ENCODE assay signal across 8 mouse cellular contexts in the genomic region with DNA sequence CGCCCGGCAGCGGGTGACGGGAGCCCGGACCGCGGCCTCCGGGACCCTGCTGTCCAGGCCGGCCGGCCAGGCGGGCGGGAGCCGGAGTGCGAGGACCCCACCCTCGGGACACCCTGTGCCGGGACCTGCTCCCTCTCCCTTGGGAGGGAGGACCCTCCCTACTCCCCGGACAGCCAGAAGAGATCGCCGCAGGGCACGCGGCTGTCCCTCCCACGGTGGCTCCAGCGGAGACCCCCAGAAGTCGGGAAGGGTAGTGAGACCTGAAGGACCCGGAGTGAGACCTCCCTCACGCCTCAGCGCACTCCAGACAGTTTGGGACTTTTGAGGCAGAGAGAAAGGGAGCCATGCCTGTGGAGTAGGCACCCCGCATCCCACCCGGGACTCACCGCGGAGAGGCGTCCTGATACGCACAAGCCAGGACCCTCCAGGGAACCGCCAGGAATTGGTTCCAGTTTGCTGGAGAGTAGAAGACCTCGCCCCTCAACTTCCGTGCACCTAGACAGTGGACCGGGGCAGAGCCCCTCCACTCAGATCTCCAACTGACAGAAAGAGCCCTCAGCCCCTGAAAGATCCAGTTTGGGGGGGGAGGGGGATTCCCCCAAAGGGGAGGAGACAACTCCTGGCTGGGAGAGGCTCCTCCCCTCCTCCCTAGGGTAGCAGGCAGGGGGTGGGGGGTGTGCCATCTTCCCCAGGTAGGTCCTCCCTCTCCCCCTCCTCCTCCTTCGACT. TPM values are rescaled to one million over a fixed set of nuclear protein-coding genes. Genes with fewer than 3 reads are reported as not detected.
DNase-seq lines count a peak whose midpoint lies in the region; ATAC-seq and TF ChIP-seq lines count a peak whose summit lies in the region.

No protein-coding gene starts in this region.

- peak overlapping the region; percentile 80 for H3K27ac ChIP-seq in heart, embryonic 12.5 days (ENCODE audit: poor library complexity, severe bottlenecking)
- peak overlapping the region; percentile 86 for H3K27ac ChIP-seq in kidney, embryonic 16.5 days (ENCODE audit: low read length)

- peak; percentile 68 for ATAC-seq in heart, embryonic 12.5 days (ENCODE audit: insufficient number of reproducible peaks, low FRiP score)
- peak; percentile 72 for ATAC-seq in kidney, embryonic 16.5 days (ENCODE audit: low FRiP score, low TSS enrichment)

- WGBS in heart, embryonic 12.5 days, result 0% methylated on average over 38 of the region's 38 CpGs
- WGBS in kidney, embryonic 16.5 days, result under 1% methylated on average over 33 of the region's 38 CpGs

- peak overlapping the region; percentile 90 for H3K4me2 ChIP-seq in heart, embryonic 12.5 days
- peak overlapping the region; percentile 86 for H3K4me2 ChIP-seq in kidney, embryonic 16.5 days (replicated peaks; ENCODE audit: low read depth, low read length)

- H3K27me3 ChIP-seq in E14TG2a.4 (ENCODE audit: insufficient read depth, low read length), result peaks cover 56% of the 10 kb centered on the region
- H3K27me3 ChIP-seq in heart, embryonic 12.5 days (replicated peaks), result no peaks in the 10 kb centered on the region
- H3K27me3 ChIP-seq in kidney, embryonic 16.5 days (ENCODE audit: insufficient read depth, low read length), result no peaks in the 10 kb centered on the region

- H3K9ac ChIP-seq in heart, embryonic 12.5 days, result peak overlapping the region; percentile 94
- H3K9ac ChIP-seq in kidney, embryonic 16.5 days (replicated peaks; ENCODE audit: low read length), result peak overlapping the region; percentile 98

- H3K36me3 ChIP-seq in E14TG2a.4 (ENCODE audit: insufficient read depth, low read length), result no peaks in the 10 kb centered on the region
- H3K36me3 ChIP-seq in heart, embryonic 12.5 days, result peaks cover 4% of the 10 kb centered on the region
- no peaks in the 10 kb centered on the region for H3K36me3 ChIP-seq in kidney, embryonic 16.5 days (ENCODE audit: insufficient read depth, low read length)

- DNase-seq in NIH3T3 (ENCODE audit: low read depth), result peak; percentile 75
- peak; percentile 56 for DNase-seq in embryo, embryonic 10.5 days (ENCODE audit: low spot score)
- peak; percentile 20 for DNase-seq in lung, postnatal 25 days (ENCODE audit: low spot score)
- DNase-seq in spleen, adult 12 weeks (ENCODE audit: low spot score), result peak; percentile 14
- DNase-seq in ovary, postnatal 10 days (ENCODE audit: low spot score), result no peak

- H3K4me1 ChIP-seq in E14TG2a.4 (replicated peaks; ENCODE audit: low read depth, low read length), result peaks cover 52% of the 10 kb centered on the region
- peaks cover 42% of the 10 kb centered on the region for H3K4me1 ChIP-seq in heart, embryonic 12.5 days (replicated peaks)
- H3K4me1 ChIP-seq in kidney, embryonic 16.5 days (ENCODE audit: insufficient read depth, low read length), result peaks cover 23% of the 10 kb centered on the region

- H3K9me3 ChIP-seq in E14TG2a.4 (ENCODE audit: low read length), result no peaks in the 10 kb centered on the region
- no peaks in the 10 kb centered on the region for H3K9me3 ChIP-seq in heart, embryonic 12.5 days (replicated peaks)
- H3K9me3 ChIP-seq in kidney, embryonic 16.5 days (ENCODE audit: low read length), result no peaks in the 10 kb centered on the region

- H3K4me3 ChIP-seq in E14TG2a.4 (replicated peaks; ENCODE audit: low read length), result peak overlapping the region; percentile 89
- H3K4me3 ChIP-seq in heart, embryonic 12.5 days, result peak overlapping the region; percentile 82
- H3K4me3 ChIP-seq in kidney, embryonic 16.5 days (ENCODE audit: low read length), result peak overlapping the region; percentile 89

- TF ChIP-seq CTCF in E14TG2a.4 (conservative IDR thresholded peaks at IDR 0.05; ENCODE audit: low read length), result no peak

RNA-seq across cellular contexts. Expression of a gene that starts 0.5 kb away (rescaled TPM):
- polyA plus RNA-seq in heart, embryonic 12.5 days (2016; fragmentation: Nextera tagmentation; extraction: Ambion mirVana), result 7.8 and 8.4 TPM in 2 replicates
- polyA plus RNA-seq in kidney, embryonic 16.5 days (2015; fragmentation: Nextera tagmentation; extraction: Ambion mirVana), result 5.8 and 6.4 TPM in 2 replicates

RNA-seq across cellular contexts. Expression of a gene that starts 18.8 kb away (rescaled TPM):
- polyA plus RNA-seq in heart, embryonic 12.5 days (2016; fragmentation: Nextera tagmentation; extraction: Ambion mirVana), result 26.6 and 27.7 TPM in 2 replicates
- polyA plus RNA-seq in kidney, embryonic 16.5 days (2015; fragmentation: Nextera tagmentation; extraction: Ambion mirVana), result 8.6 and 9.6 TPM in 2 replicates

RNA-seq across cellular contexts. Expression of a gene that starts 35.7 kb away (rescaled TPM):
- 1.4 and 1.7 TPM in 2 replicates for polyA plus RNA-seq in heart, embryonic 12.5 days (2016; fragmentation: Nextera tagmentation; extraction: Ambion mirVana)
- polyA plus RNA-seq in kidney, embryonic 16.5 days (2015; fragmentation: Nextera tagmentation; extraction: Ambion mirVana), result 1.7 and 1.8 TPM in 2 replicates

RNA-seq across cellular contexts. Expression of a gene that starts 54.0 kb away (rescaled TPM):
- polyA plus RNA-seq in heart, embryonic 12.5 days (2016; fragmentation: Nextera tagmentation; extraction: Ambion mirVana), result 63.0 and 63.4 TPM in 2 replicates
- polyA plus RNA-seq in kidney, embryonic 16.5 days (2015; fragmentation: Nextera tagmentation; extraction: Ambion mirVana), result 54.7 and 58.6 TPM in 2 replicates
